Mouse (Mus musculus): ENCODE measurements around the gene Golph3l. TPM values are rescaled to one million over a fixed set of nuclear protein-coding genes. Genes with fewer than 3 reads are reported as not detected.
"Not testable (repeated sequence)": the region's sequence is repeated elsewhere in the genome, so short reads cannot be mapped to it uniquely, and the experiment has no call there.

The Golph3l gene
- polyA plus RNA-seq, 1 experiment from 2014 or later: 30.2 TPM

GRCm38 (mm10) chr3:95648016-95648415 is 59.3 kb downstream of the Golph3l start:
- no peaks in the 10 kb centered on the region for H3K9me3 ChIP-seq
- no peaks in the 10 kb centered on the region for H3K27me3 ChIP-seq
- H3K36me3 ChIP-seq: no peaks in the 10 kb centered on the region
- 0 out of 2 replicates have a peak, but pooled peaks cover 8% of the 10 kb centered on the region for H3K4me1 ChIP-seq
- H3K9ac ChIP-seq: no peak overlapping the region
- 91% methylated on average over 5 of the region's 5 CpGs for WGBS
- H3K4me2 ChIP-seq: no peak overlapping the region
- H3K27ac ChIP-seq: no peak overlapping the region
- H3K4me3 ChIP-seq: no peak overlapping the region
- ATAC-seq (ENCODE audit: insufficient number of reproducible peaks, insufficient read depth, low FRiP score, low TSS enrichment, low read depth): no peak

GRCm38 (mm10) chr3:95650276-95651032 is 61.7 kb downstream of the Golph3l start:
- Histone ChIP-seq H3K9ac (no peak overlapping the region), H3K36me3 (no peaks in the 10 kb centered on the region), H3K4me3 (no peak overlapping the region), H3K9me3 (no peaks in the 10 kb centered on the region), H3K27ac (peak overlapping the region; percentile 60; the same call in 1 of the 2 replicates), H3K27me3 (no peaks in the 10 kb centered on the region), H3K4me2 (no peak overlapping the region), H3K4me1 (peaks cover 15% of the 10 kb centered on the region)
- ATAC-seq (ENCODE audit: insufficient number of reproducible peaks, insufficient read depth, low FRiP score, low TSS enrichment, low read depth): no peak
- WGBS: 69% methylated on average over 6 of the region's 6 CpGs

GRCm38 (mm10) chr3:95651033-95651373 is 62.3 kb downstream of the Golph3l start:
- no peak overlapping the region for H3K4me3 ChIP-seq
- ATAC-seq (ENCODE audit: insufficient number of reproducible peaks, insufficient read depth, low FRiP score, low TSS enrichment, low read depth): no peak
- no peaks in the 10 kb centered on the region for H3K36me3 ChIP-seq
- no peak overlapping the region for H3K9ac ChIP-seq
- H3K27ac ChIP-seq: no peak overlapping the region
- WGBS: 76% methylated on average over 3 of the region's 3 CpGs
- H3K9me3 ChIP-seq: no peaks in the 10 kb centered on the region
- H3K4me2 ChIP-seq: no peak overlapping the region
- H3K27me3 ChIP-seq: no peaks in the 10 kb centered on the region
- H3K4me1 ChIP-seq: peaks cover 15% of the 10 kb centered on the region

- no peak overlapping the region for H3K27ac ChIP-seq
- H3K4me3 ChIP-seq: no peak overlapping the region
- no peak for ATAC-seq (ENCODE audit: insufficient number of reproducible peaks, insufficient read depth, low FRiP score, low TSS enrichment, low read depth)
- H3K27me3 ChIP-seq: no peaks in the 10 kb centered on the region
- H3K4me1 ChIP-seq: peaks cover 15% of the 10 kb centered on the region
- no peak overlapping the region for H3K4me2 ChIP-seq
- WGBS: 89% methylated on average over 16 of the region's 16 CpGs
- H3K36me3 ChIP-seq: no peaks in the 10 kb centered on the region
- H3K9me3 ChIP-seq: no peaks in the 10 kb centered on the region
- no peak overlapping the region for H3K9ac ChIP-seq
Measured at GRCm38 (mm10) chr3:95651391-95652203, 62.9 kb downstream of the Golph3l start.

- Histone ChIP-seq H3K9ac (no peak overlapping the region), H3K27me3 (no peaks in the 10 kb centered on the region), H3K27ac (no peak overlapping the region), H3K36me3 (no peaks in the 10 kb centered on the region), H3K9me3 (no peaks in the 10 kb centered on the region), H3K4me3 (no peak overlapping the region), H3K4me2 (no peak overlapping the region), H3K4me1 (peaks cover 15% of the 10 kb centered on the region)
- no peak for ATAC-seq (ENCODE audit: insufficient number of reproducible peaks, insufficient read depth, low FRiP score, low TSS enrichment, low read depth)
- WGBS: 57% methylated on average over 7 of the region's 7 CpGs
Measured at GRCm38 (mm10) chr3:95652204-95652811, 63.6 kb downstream of the Golph3l start.

GRCm38 (mm10) chr3:95652871-95653270 is 64.1 kb downstream of the Golph3l start:
- H3K4me3 ChIP-seq: no peak overlapping the region
- H3K4me1 ChIP-seq: peaks cover 19% of the 10 kb centered on the region
- no peak for ATAC-seq (ENCODE audit: insufficient number of reproducible peaks, insufficient read depth, low FRiP score, low TSS enrichment, low read depth)
- H3K27me3 ChIP-seq: no peaks in the 10 kb centered on the region
- H3K9me3 ChIP-seq: no peaks in the 10 kb centered on the region
- 12% methylated on average over 6 of the region's 6 CpGs for WGBS
- no peak overlapping the region for H3K27ac ChIP-seq
- no peak overlapping the region for H3K9ac ChIP-seq
- no peak overlapping the region for H3K4me2 ChIP-seq
- H3K36me3 ChIP-seq: no peaks in the 10 kb centered on the region

- H3K36me3 ChIP-seq: no peaks in the 10 kb centered on the region
- H3K9me3 ChIP-seq: no peaks in the 10 kb centered on the region
- H3K27me3 ChIP-seq: no peaks in the 10 kb centered on the region
- ATAC-seq (ENCODE audit: insufficient number of reproducible peaks, insufficient read depth, low FRiP score, low TSS enrichment, low read depth): no peak
- H3K4me2 ChIP-seq: no peak overlapping the region; the same call in 1 of the 2 replicates
- 13% methylated on average over 11 of the region's 11 CpGs for WGBS
- H3K4me3 ChIP-seq: no peak overlapping the region
- H3K27ac ChIP-seq: peak overlapping the region; percentile 28; the same call in 1 of the 2 replicates
- no peak overlapping the region for H3K9ac ChIP-seq
- H3K4me1 ChIP-seq: peaks cover 21% of the 10 kb centered on the region
Measured at GRCm38 (mm10) chr3:95653473-95654034, 64.8 kb downstream of the Golph3l start.

- H3K9ac ChIP-seq; H3K27ac ChIP-seq; H3K36me3 ChIP-seq; H3K4me3 ChIP-seq; H3K9me3 ChIP-seq; H3K27me3 ChIP-seq; H3K4me2 ChIP-seq; ATAC-seq (ENCODE audit: insufficient number of reproducible peaks, insufficient read depth, low FRiP score, low TSS enrichment, low read depth): not testable (repeated sequence)
- peaks cover 21% of the 10 kb centered on the region for H3K4me1 ChIP-seq
- WGBS: 91% methylated on average over 3 of the region's 3 CpGs
Measured at GRCm38 (mm10) chr3:95654371-95654770, 65.6 kb downstream of the Golph3l start.

- peaks cover 4% of the 10 kb centered on the region for H3K36me3 ChIP-seq
- no peak overlapping the region for H3K4me3 ChIP-seq
- H3K4me2 ChIP-seq: no peak overlapping the region
- peaks cover 24% of the 10 kb centered on the region for H3K4me1 ChIP-seq
- 84% methylated on average over 5 of the region's 5 CpGs for WGBS
- no peaks in the 10 kb centered on the region for H3K9me3 ChIP-seq
- no peak overlapping the region for H3K9ac ChIP-seq
- no peak overlapping the region for H3K27ac ChIP-seq
- no peak for ATAC-seq (ENCODE audit: insufficient number of reproducible peaks, insufficient read depth, low FRiP score, low TSS enrichment, low read depth)
- H3K27me3 ChIP-seq: no peaks in the 10 kb centered on the region
Measured at GRCm38 (mm10) chr3:95655437-95655836, 66.7 kb downstream of the Golph3l start.

GRCm38 (mm10) chr3:95657108-95657507 is 68.4 kb downstream of the Golph3l start:
- Histone ChIP-seq H3K36me3 (peaks cover 18% of the 10 kb centered on the region), H3K4me3 (0 out of 2 replicates have a peak overlapping the region, but pooled peaks have one; percentile 99), H3K27ac (no peak overlapping the region), H3K4me2 (no peak overlapping the region), H3K9me3 (no peaks in the 10 kb centered on the region), H3K4me1 (peaks cover 35% of the 10 kb centered on the region), H3K9ac (no peak overlapping the region), H3K27me3 (no peaks in the 10 kb centered on the region)
- 91% methylated on average over 3 of the region's 3 CpGs for WGBS
- no peak for ATAC-seq (ENCODE audit: insufficient number of reproducible peaks, insufficient read depth, low FRiP score, low TSS enrichment, low read depth)

- H3K4me3 ChIP-seq: peak overlapping the region; percentile 99
- peaks cover 38% of the 10 kb centered on the region for H3K4me1 ChIP-seq
- peaks cover 23% of the 10 kb centered on the region for H3K36me3 ChIP-seq
- H3K9me3 ChIP-seq: no peaks in the 10 kb centered on the region
- H3K4me2 ChIP-seq: peak overlapping the region; percentile 83
- H3K27ac ChIP-seq: no peak overlapping the region
- H3K27me3 ChIP-seq: no peaks in the 10 kb centered on the region
- peak overlapping the region; percentile 100 for H3K9ac ChIP-seq
- 87% methylated on average over 3 of the region's 3 CpGs for WGBS
- no peak for ATAC-seq (ENCODE audit: insufficient number of reproducible peaks, insufficient read depth, low FRiP score, low TSS enrichment, low read depth)
Measured at GRCm38 (mm10) chr3:95657711-95658110, 69.0 kb downstream of the Golph3l start.
